Mouse (Mus musculus) heart, postnatal 36 days (tissue): Measurements from ENCODE around the gene Litaf. TPM values are rescaled to one million over a fixed set of nuclear protein-coding genes. Genes with fewer than 3 reads are reported as not detected.

Experiments used
- DNase-seq, 2 experiments: peaks; one replicate each; pipeline ENCODE4 v3.0.0; 2021 to 2022
- intact Hi-C: fragments of 180-260 bp; cut with DNase I; formaldehyde crosslinking; loops from one replicate; pipeline ENCODE4 v1.15.1; 2025
- total RNA-seq, 2 experiments: library from RNA; stranded (reverse); gene quantifications; 2 replicates each; pipeline ENCODE4 v1.2.3; 2021

Gene Litaf
- total RNA-seq, 2 experiments from 2014 or later = 19.9 to 21.7 TPM

DNA sequence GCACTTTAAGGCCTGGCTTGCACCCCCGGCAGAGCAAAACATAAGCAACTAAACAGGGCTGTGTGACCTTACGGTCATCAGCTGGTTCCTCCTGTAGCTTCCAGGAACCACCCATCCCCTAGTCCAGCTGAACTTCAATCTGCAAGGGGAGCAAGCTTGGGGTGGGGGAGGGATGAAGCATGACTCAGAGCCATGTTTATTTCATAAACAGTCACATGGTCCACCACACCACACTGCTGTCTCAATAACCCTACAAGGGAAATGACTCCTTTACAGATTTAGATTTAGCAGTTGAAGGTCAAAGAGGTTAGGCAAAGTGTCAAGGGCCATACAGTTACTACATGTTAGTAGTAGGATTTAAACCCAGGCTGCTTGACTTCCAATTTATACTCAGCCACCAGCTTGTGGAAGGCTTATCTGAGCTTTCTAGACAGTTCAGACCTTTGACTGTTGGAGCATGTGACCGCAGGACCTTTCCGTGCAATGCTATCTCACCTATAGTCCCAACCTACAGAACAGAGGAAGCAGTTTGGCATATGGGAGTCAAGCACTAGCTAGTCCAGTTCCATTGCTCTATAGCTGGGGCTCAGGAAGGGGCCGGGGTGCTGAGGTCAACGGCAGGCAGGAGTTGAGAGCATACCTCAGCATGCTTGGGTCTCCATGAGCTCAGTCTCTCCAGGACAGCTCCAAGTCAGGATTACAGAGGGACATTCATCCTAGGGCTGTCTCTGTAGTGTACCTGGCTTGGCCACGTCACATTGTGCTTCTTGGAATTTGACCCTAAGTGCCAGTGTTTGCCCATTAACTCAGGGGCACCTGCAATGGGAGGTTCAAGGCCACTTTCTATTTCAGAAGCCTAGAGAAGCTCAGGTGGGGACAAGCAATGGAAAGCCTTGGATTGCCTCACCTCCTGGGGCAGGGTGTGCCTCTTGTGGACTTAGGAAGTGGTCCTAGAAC, 64.0 kb downstream of the Litaf start:
- intact Hi-C loops = no loop called here
- DNase-seq = no peak

GRCm38 (mm10) chr16:10999809-11000208, 66.1 kb downstream of the Litaf start:
- intact Hi-C loops = no loop called here
- DNase-seq = no peak

- DNase-seq = no peak
- intact Hi-C loops = no loop called here
Measured at GRCm38 (mm10) chr16:10998224-10998623, 67.7 kb downstream of the Litaf start.

GRCm38 (mm10) chr16:10996576-10996975, 69.4 kb downstream of the Litaf start:
- intact Hi-C loops = no loop called here

GRCm38 (mm10) chr16:10993032-10993744, 72.8 kb downstream of the Litaf start:
- DNase-seq = peak; percentile 93 to 95
- intact Hi-C loops = loop anchor here (2.0 kb wide), 1 partner anchor 42 kb away; no protein-coding TSS in a partner anchor

More at GRCm38 (mm10) chr16:10996576-10996975, 69.4 kb downstream of the Litaf start:
- DNase-seq = no peak

- DNase-seq = peak; percentile 61 to 80
- intact Hi-C loops = loop anchor here (2.0 kb wide), 1 partner anchor 42 kb away; no protein-coding TSS in a partner anchor
Measured at GRCm38 (mm10) chr16:10992090-10993031, 73.6 kb downstream of the Litaf start.

GRCm38 (mm10) chr16:10991737-10992089, 74.2 kb downstream of the Litaf start:
- no peak for DNase-seq
- intact Hi-C loops = loop anchor here (2.0 kb wide), 1 partner anchor 43 kb away; no protein-coding TSS in a partner anchor

GRCm38 (mm10) chr16:10990763-10991162, 75.2 kb downstream of the Litaf start:
- intact Hi-C loops = no loop called here
- no peak for DNase-seq

DNA sequence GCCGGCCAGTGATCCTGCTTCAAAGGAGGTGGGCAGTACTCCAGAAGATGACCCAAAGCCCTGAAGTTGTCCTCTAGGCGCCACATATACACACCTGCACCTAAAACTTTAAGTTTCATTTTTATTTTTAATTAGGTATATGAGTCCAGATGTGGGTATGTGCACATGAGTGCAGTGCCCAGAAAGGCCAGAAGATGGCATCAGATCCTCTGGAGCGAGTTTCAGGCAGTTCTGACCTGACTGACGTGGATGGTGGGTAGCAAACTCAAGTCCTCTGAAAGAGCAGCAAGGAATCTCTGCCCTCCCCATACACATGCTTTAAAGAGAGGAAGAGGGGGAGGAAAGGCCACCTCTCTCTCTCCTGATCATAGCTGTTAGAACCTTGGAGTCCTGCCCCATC, 76.1 kb downstream of the Litaf start:
- intact Hi-C loops = no loop called here
- no peak for DNase-seq

- DNase-seq = no peak
- intact Hi-C loops = no loop called here
Measured at GRCm38 (mm10) chr16:10989361-10989760, 76.6 kb downstream of the Litaf start.

DNA sequence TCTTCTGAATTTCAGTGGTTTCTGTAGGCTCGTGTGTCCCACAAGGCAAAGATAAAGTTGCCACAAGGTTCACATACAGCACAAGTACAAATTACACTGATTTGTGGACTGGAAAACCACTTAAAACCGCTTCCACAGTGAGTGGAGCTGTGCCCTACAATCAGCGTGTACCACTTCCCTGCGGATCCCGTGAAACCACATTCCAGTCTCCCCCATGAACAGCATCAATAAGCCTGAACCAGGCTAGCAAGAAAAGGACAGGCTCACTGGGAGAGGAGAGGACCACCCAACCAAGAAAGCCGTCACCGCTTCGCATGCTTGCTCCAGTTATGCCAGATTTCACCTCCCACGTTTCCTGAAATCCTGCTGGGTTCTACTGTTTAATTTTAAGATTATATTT, 77.7 kb downstream of the Litaf start:
- no peak for DNase-seq
- intact Hi-C loops = no loop called here

GRCm38 (mm10) chr16:10984534-10984933, 81.4 kb downstream of the Litaf start:
- no peak for DNase-seq
- intact Hi-C loops = no loop called here

DNA sequence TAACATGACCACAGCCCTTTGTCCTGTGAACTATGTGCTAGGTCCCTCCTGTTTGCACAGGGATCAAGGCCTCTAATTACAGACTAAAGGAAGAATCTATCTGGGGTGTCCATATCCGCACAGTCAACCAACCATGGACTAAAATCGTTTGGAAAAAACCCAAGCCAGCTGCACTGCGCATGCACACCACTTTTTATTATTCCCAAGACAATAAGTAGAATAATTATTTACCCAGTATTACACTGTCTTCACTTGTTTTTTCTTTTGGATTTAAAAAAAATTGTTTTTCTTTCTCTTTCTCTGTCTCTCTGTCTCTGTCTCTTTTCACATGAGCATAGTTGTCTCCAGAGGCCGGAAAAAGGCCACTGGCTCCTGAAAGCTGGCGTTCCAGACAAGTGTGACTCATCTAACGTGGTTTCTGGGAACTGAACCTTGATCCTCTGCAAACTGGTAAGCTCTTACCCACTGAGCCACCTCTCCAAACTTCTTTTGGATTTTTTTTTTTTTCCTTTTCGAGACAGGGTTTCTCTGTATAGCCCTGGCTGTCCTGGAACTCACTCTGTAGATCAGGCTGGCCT, 84.4 kb downstream of the Litaf start:
- no peak for DNase-seq
- intact Hi-C loops = no loop called here

GRCm38 (mm10) chr16:10979064-10979803, 86.7 kb downstream of the Litaf start:
- no peak for DNase-seq
- intact Hi-C loops = no loop called here

DNA sequence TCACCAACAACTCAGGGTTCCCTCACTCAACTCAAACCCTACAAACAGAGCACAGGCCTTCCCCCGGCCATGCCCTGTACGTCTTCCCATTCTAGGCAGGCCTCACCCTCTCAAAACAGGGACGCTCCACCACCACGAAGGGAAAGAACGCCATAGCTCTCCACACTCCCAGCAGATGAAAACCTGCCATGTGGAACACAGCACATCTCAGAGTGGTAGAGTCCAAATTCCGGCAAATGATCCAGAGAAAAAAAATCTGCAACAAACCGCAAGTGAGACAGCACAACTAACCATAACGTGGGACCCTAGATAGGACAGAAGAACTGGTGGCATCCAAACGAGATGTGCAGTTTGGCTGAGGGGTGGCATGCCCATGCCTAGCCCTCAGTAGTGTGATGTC, 88.1 kb downstream of the Litaf start:
- no peak for DNase-seq
- intact Hi-C loops = no loop called here

GRCm38 (mm10) chr16:10976202-10976631, 89.7 kb downstream of the Litaf start:
- intact Hi-C loops = no loop called here
- DNase-seq = peak in 1 of 2 experiments; percentile 40

DNA sequence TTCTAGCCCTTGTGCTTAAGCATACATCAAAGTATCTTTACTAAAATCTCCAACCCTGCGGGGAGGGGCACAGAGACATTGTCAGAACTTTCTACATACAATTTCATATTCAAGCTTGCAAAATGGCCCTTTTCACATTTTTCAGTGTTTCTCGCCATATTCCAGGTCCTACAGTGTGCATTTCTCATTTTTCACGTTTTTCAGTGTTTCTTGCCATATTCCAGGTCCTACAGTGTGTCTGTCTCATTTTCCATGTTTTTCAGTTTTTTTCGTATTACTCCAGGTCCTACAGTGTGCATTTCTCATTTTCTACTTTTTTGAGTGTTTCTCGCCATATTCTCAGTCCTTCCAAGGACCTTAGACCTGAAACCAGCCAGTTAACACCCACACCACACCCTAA, 91.0 kb downstream of the Litaf start:
- intact Hi-C loops = no loop called here
- DNase-seq = no peak

- DNase-seq = peak; percentile 47 to 67
- intact Hi-C loops = no loop called here
Measured at GRCm38 (mm10) chr16:10974037-10974446, 91.9 kb downstream of the Litaf start.

DNA sequence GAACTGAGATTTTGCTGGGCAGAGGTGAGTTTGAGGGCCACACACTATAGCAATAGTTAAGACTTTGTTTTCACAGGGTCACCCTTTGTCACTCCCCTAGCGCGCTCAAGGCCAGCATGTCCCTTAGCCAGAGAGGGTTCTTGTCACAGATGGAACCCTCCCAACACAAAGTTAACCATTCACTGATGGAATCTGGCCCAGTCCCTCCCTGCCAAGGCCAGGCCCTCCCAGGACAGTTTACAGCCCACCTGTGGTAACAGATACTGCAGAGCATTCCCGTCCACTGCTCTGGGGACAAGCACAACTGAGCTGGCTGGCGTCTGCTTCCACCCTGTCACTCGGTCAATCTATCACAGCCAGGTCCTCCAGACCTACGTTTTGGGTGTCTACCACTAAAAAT, 93.7 kb downstream of the Litaf start:
- no peak for DNase-seq

More for the DNA sequence above, 93.7 kb downstream of the Litaf start:
- intact Hi-C loops = no loop called here
